Mouse (Mus musculus): ENCODE data around the gene Brd9.
A peak's percentile ranks its signal among the peaks of the same experiment; 100 is the strongest.

Brd9 gene

GRCm38 (mm10) chr13:73937321-73938176 lies at the start of gene Brd9, which contains the start of gene Trip13:
TSS of gene Brd9 (plus strand) at chr13:73937811.
TSS of gene Trip13 (minus strand) at chr13:73937784.
- DNase-seq, result peak; percentile 91

- no peak for DNase-seq
Observed at GRCm38 (mm10) chr13:73892493-73893178, 45.0 kb upstream of the Brd9 start.

- DNase-seq, result no peak
Observed at GRCm38 (mm10) chr13:73897561-73897960, 40.0 kb upstream of the Brd9 start.

GRCm38 (mm10) chr13:73907136-73907535 lies 30.5 kb upstream of the Brd9 start:
- DNase-seq, result no peak

- DNase-seq, result peak; percentile 3
Observed at GRCm38 (mm10) chr13:73907683-73908412, 29.8 kb upstream of the Brd9 start.

GRCm38 (mm10) chr13:73913066-73913465 lies 24.5 kb upstream of the Brd9 start:
- DNase-seq, result no peak

- DNase-seq, result no peak
Observed at GRCm38 (mm10) chr13:73932201-73932600, 5.4 kb upstream of the Brd9 start.

- DNase-seq, result no peak
Observed at GRCm38 (mm10) chr13:73936938-73937320, 682 bp upstream of the Brd9 start.

GRCm38 (mm10) chr13:73938177-73938560 lies 558 bp downstream of the Brd9 start:
- DNase-seq, result no peak

GRCm38 (mm10) chr13:73939101-73939500 lies 1.5 kb downstream of the Brd9 start:
- DNase-seq, result no peak

GRCm38 (mm10) chr13:73944606-73945005 lies 7.0 kb downstream of the Brd9 start:
- DNase-seq, result no peak

- DNase-seq, result no peak
Observed at GRCm38 (mm10) chr13:73953551-73954130, 16.0 kb downstream of the Brd9 start.

- DNase-seq, result no peak
Observed at GRCm38 (mm10) chr13:73954666-73955065, 17.1 kb downstream of the Brd9 start.

GRCm38 (mm10) chr13:73955531-73955930 lies 17.9 kb downstream of the Brd9 start:
- no peak for DNase-seq

GRCm38 (mm10) chr13:73960117-73960652 lies 22.6 kb downstream of the Brd9 start:
- DNase-seq, result no peak

GRCm38 (mm10) chr13:73961177-73961576 lies 23.6 kb downstream of the Brd9 start:
- DNase-seq, result no peak

- DNase-seq, result no peak
Observed at GRCm38 (mm10) chr13:73963551-73963950, 25.9 kb downstream of the Brd9 start, which contains the start of gene Zdhhc11. TSS of gene Zdhhc11 (plus strand) at chr13:73963851.

- peak; percentile 53 for DNase-seq
Observed at GRCm38 (mm10) chr13:73970545-73971448, 33.2 kb downstream of the Brd9 start.

GRCm38 (mm10) chr13:73974523-73974922 lies 36.9 kb downstream of the Brd9 start:
- DNase-seq, result no peak

GRCm38 (mm10) chr13:73976935-73977334 lies 39.3 kb downstream of the Brd9 start:
- no peak for DNase-seq

GRCm38 (mm10) chr13:73990325-73990724 lies 52.7 kb downstream of the Brd9 start:
- no peak for DNase-seq

- no peak for DNase-seq
Observed at GRCm38 (mm10) chr13:73990761-73991160, 53.1 kb downstream of the Brd9 start.

Data from cerebellum, adult 8-10 months (tissue).